Mouse (Mus musculus): ENCODE results near the gene Gm1123. TPM values are rescaled to one million over a fixed set of nuclear protein-coding genes. Genes with fewer than 3 reads are reported as not detected.
A peak's percentile ranks its signal among the peaks of the same experiment; 100 is the strongest.

The Gm1123 gene
- total and polyA plus RNA-seq, 2 experiments from 2014 or later, result 0.16 TPM; not detected in 1

- Histone ChIP-seq H3K4me1 (ENCODE audit: insufficient read depth, low read length) (peaks cover 7% of the 10 kb centered on the region; the same call in 1 of the 2 replicates), H3K4me3 (ENCODE audit: low read depth, low read length) (no peak overlapping the region), H3K27me3 (ENCODE audit: insufficient read depth, low read length) (peaks cover 77% of the 10 kb centered on the region), H3K4me2 (ENCODE audit: low read depth, low read length, poor library complexity, severe bottlenecking) (no peak overlapping the region; the same call in 1 of the 2 replicates), H3K36me3 (ENCODE audit: insufficient read depth, low read length) (no peaks in the 10 kb centered on the region), H3K9ac (replicated peaks; ENCODE audit: low read length, poor library complexity, severe bottlenecking) (no peak overlapping the region), H3K27ac (ENCODE audit: low read depth, low read length) (no peak overlapping the region), H3K9me3 (ENCODE audit: low read length) (no peaks in the 10 kb centered on the region)
- 5% methylated on average over 6 of the region's 6 CpGs for WGBS
- DNase-seq (ENCODE audit: low spot score) (no peak), ATAC-seq (ENCODE audit: low FRiP score) (no peak)
- TF ChIP-seq CTCF (IDR thresholded peaks at IDR 0.05), result no peak
These were observed 76.9 kb downstream of the Gm1123 start for GRCm38 (mm10) chr9:98958628-98959027.

GRCm38 (mm10) chr9:98957751-98958351 is 77.7 kb downstream of the Gm1123 start:
- no peak for TF ChIP-seq CTCF (IDR thresholded peaks at IDR 0.05)
- WGBS, result under 1% methylated on average over 23 of the region's 23 CpGs
- no peak overlapping the region for H3K27ac ChIP-seq (ENCODE audit: low read depth, low read length)
- H3K4me2 ChIP-seq (ENCODE audit: low read depth, low read length, poor library complexity, severe bottlenecking), result no peak overlapping the region
- H3K27me3 ChIP-seq (ENCODE audit: insufficient read depth, low read length), result peaks cover 76% of the 10 kb centered on the region
- 0 out of 2 replicates have a peak overlapping the region, but pooled peaks have one; percentile 6 for H3K4me3 ChIP-seq (ENCODE audit: low read depth, low read length)
- no peaks in the 10 kb centered on the region for H3K9me3 ChIP-seq (ENCODE audit: low read length)
- DNase-seq (ENCODE audit: low spot score) (no peak), ATAC-seq (ENCODE audit: low FRiP score) (no peak)
- H3K4me1 ChIP-seq (ENCODE audit: insufficient read depth, low read length), result peaks cover 7% of the 10 kb centered on the region; the same call in 1 of the 2 replicates
- H3K36me3 ChIP-seq (ENCODE audit: insufficient read depth, low read length), result no peaks in the 10 kb centered on the region
- H3K9ac ChIP-seq (replicated peaks; ENCODE audit: low read length, poor library complexity, severe bottlenecking), result no peak overlapping the region

Other genes starting within 250 kb of the Gm1123 start
- gene Prr23a1, start 193.2 kb downstream of the Gm1123 start, total RNA-seq (2014; rRNA removed), result not detected in 2 replicates
- not detected in 2 replicates for gene Prr23a1, start 193.2 kb downstream of the Gm1123 start, polyA plus RNA-seq (2015; fragmentation: Nextera tagmentation; extraction: Ambion mirVana)
- gene Prr23a2, start 179.2 kb downstream of the Gm1123 start, total RNA-seq (2014; rRNA removed), result not detected in 2 replicates
- gene Prr23a2, start 179.2 kb downstream of the Gm1123 start, polyA plus RNA-seq (2015; fragmentation: Nextera tagmentation; extraction: Ambion mirVana), result not detected in 2 replicates
- not detected in 2 replicates for gene Prr23a3, start 170.9 kb downstream of the Gm1123 start, total RNA-seq (2014; rRNA removed)
- gene Prr23a3, start 170.9 kb downstream of the Gm1123 start, polyA plus RNA-seq (2015; fragmentation: Nextera tagmentation; extraction: Ambion mirVana), result not detected in 2 replicates
- not detected in 2 replicates for gene 7420426K07Rik, start 132.6 kb downstream of the Gm1123 start, total RNA-seq (2014; rRNA removed)
- gene 7420426K07Rik, start 132.6 kb downstream of the Gm1123 start, polyA plus RNA-seq (2015; fragmentation: Nextera tagmentation; extraction: Ambion mirVana), result not detected in 2 replicates
- 0.22 and 0.66 TPM in 2 replicates for gene Foxl2, start 80.4 kb downstream of the Gm1123 start, total RNA-seq (2014; rRNA removed)
- 0.70 and 0.79 TPM in 2 replicates for gene Foxl2, start 80.4 kb downstream of the Gm1123 start, polyA plus RNA-seq (2015; fragmentation: Nextera tagmentation; extraction: Ambion mirVana)
- gene Faim, start 49.3 kb downstream of the Gm1123 start, total RNA-seq (2014; rRNA removed), result 49.6 and 55.7 TPM in 2 replicates
- gene Faim, start 49.3 kb downstream of the Gm1123 start, polyA plus RNA-seq (2015; fragmentation: Nextera tagmentation; extraction: Ambion mirVana), result 97.9 and 109 TPM in 2 replicates
- gene Pik3cb, start 104.9 kb upstream of the Gm1123 start, total RNA-seq (2014; rRNA removed), result 5.8 and 8.4 TPM in 2 replicates
- 3.2 and 3.8 TPM in 2 replicates for gene Pik3cb, start 104.9 kb upstream of the Gm1123 start, polyA plus RNA-seq (2015; fragmentation: Nextera tagmentation; extraction: Ambion mirVana)
- not detected in 2 replicates for gene Faiml, start 201.5 kb upstream of the Gm1123 start, total RNA-seq (2014; rRNA removed)
- not detected in 2 replicates for gene Faiml, start 201.5 kb upstream of the Gm1123 start, polyA plus RNA-seq (2015; fragmentation: Nextera tagmentation; extraction: Ambion mirVana)
- gene Cep70, start 207.7 kb upstream of the Gm1123 start, total RNA-seq (2014; rRNA removed), result 31.8 and 36.6 TPM in 2 replicates
- gene Cep70, start 207.7 kb upstream of the Gm1123 start, polyA plus RNA-seq (2015; fragmentation: Nextera tagmentation; extraction: Ambion mirVana), result 43.4 and 50.8 TPM in 2 replicates